Mouse (Mus musculus) midbrain, embryonic 15.5 days (tissue): Measurements from ENCODE around the gene 2810004N23Rik. TPM values are rescaled to one million over a fixed set of nuclear protein-coding genes. Genes with fewer than 3 reads are reported as not detected.

Source experiments
- ATAC-seq: fragments of 200-750 bp; cut with Nextera tagmentation; replicated peaks from 2 replicates; pipeline ENCODE4 v1.8.0; 2017; ENCODE audit warnings: moderate TSS enrichment
- H3K27ac ChIP-seq: fragments of 300-500 bp; sonication (generic); 2 replicates; pipeline ENCODE4 v1.5.1; 2015; ENCODE audit warnings: mild to moderate bottlenecking, inconsistent platforms
- H3K27me3 ChIP-seq: fragments of 300-500 bp; sonication (generic); replicated peaks from 2 replicates; pipeline ENCODE4 v1.6.1; 2015; ENCODE audit warnings: inconsistent platforms
- H3K36me3 ChIP-seq: fragments of 300-500 bp; sonication (generic); replicated peaks from 2 replicates; pipeline ENCODE4 v1.6.1; 2015; ENCODE audit warnings: inconsistent platforms
- H3K4me1 ChIP-seq: fragments of 300-500 bp; sonication (generic); 2 replicates; pipeline ENCODE4 v1.6.1; 2015; ENCODE audit warnings: inconsistent platforms
- H3K4me2 ChIP-seq: fragments of 300-500 bp; sonication (generic); 2 replicates; pipeline ENCODE4 v1.6.1; 2015; ENCODE audit warnings: inconsistent platforms, mild to moderate bottlenecking, moderate library complexity
- H3K4me3 ChIP-seq: fragments of 300-500 bp; sonication (generic); 2 replicates; pipeline ENCODE4 v1.5.1; 2015; ENCODE audit warnings: mild to moderate bottlenecking, inconsistent platforms
- H3K9ac ChIP-seq: fragments of 300-500 bp; sonication (generic); 2 replicates; pipeline ENCODE4 v1.6.1; 2015; ENCODE audit warnings: mild to moderate bottlenecking, inconsistent platforms
- H3K9me3 ChIP-seq: fragments of 300-500 bp; sonication (generic); 2 replicates; pipeline ENCODE4 v1.6.1; 2016; ENCODE audit warnings: inconsistent platforms
- WGBS: fragments of 180-500 bp; shearing (Covaris S2); methylation state at CpG from one replicate; pipeline ENCODE4 v1.1.7; 2015; ENCODE audit warnings: mixed read lengths; 5-methylcytosine and 5-hydroxymethylcytosine counted together
- polyA plus RNA-seq: library from polyadenylated mRNA; unstranded; fragments of >200 nt; fragmentation: Nextera tagmentation; extraction: Ambion mirVana; gene quantifications from 2 replicates; pipeline ENCODE4 v1.2.1, GENCODE M21; 2015

Gene 2810004N23Rik
- polyA plus RNA-seq, 1 experiment from 2014 or later = 27.4 TPM

GRCm38 (mm10) chr8:124892596-124892995 is 29.7 kb upstream of the 2810004N23Rik start:
- no peak overlapping the region for H3K9ac ChIP-seq
- no peaks in the 10 kb centered on the region for H3K27me3 ChIP-seq
- peaks cover 30% of the 10 kb centered on the region for H3K36me3 ChIP-seq
- no peak overlapping the region for H3K27ac ChIP-seq
- no peaks in the 10 kb centered on the region for H3K9me3 ChIP-seq
- H3K4me3 ChIP-seq = no peak overlapping the region
- peaks cover 35% of the 10 kb centered on the region for H3K4me1 ChIP-seq
- 73% methylated on average over 3 of the region's 3 CpGs for WGBS
- H3K4me2 ChIP-seq = no peak overlapping the region
- no peak for ATAC-seq

GRCm38 (mm10) chr8:124888385-124888784 is 25.5 kb upstream of the 2810004N23Rik start:
- Histone ChIP-seq H3K27me3 (no peaks in the 10 kb centered on the region), H3K9ac (no peak overlapping the region), H3K4me2 (no peak overlapping the region), H3K4me3 (no peak overlapping the region), H3K27ac (no peak overlapping the region), H3K9me3 (no peaks in the 10 kb centered on the region), H3K36me3 (peaks cover 59% of the 10 kb centered on the region), H3K4me1 (peaks cover 4% of the 10 kb centered on the region; the same call in 1 of the 2 replicates)
- 96% methylated on average over 5 of the region's 5 CpGs for WGBS
- no peak for ATAC-seq

- no peak for ATAC-seq
These were observed 16.1 kb upstream of the 2810004N23Rik start for GRCm38 (mm10) chr8:124878946-124879526.

GRCm38 (mm10) chr8:124878141-124878540 is 15.2 kb upstream of the 2810004N23Rik start:
- no peak for ATAC-seq

More at GRCm38 (mm10) chr8:124878946-124879526, 16.1 kb upstream of the 2810004N23Rik start:
- no peak overlapping the region for H3K4me3 ChIP-seq
- peaks cover 75% of the 10 kb centered on the region for H3K36me3 ChIP-seq
- WGBS = 88% methylated on average over 10 of the region's 10 CpGs
- no peaks in the 10 kb centered on the region for H3K27me3 ChIP-seq
- no peak overlapping the region for H3K4me2 ChIP-seq
- H3K27ac ChIP-seq = no peak overlapping the region
- H3K4me1 ChIP-seq = no peaks in the 10 kb centered on the region
- no peaks in the 10 kb centered on the region for H3K9me3 ChIP-seq
- H3K9ac ChIP-seq = no peak overlapping the region

GRCm38 (mm10) chr8:124872690-124873089 is 9.8 kb upstream of the 2810004N23Rik start:
- no peaks in the 10 kb centered on the region for H3K9me3 ChIP-seq
- H3K9ac ChIP-seq = no peak overlapping the region
- 96% methylated on average over 5 of the region's 5 CpGs for WGBS
- H3K27me3 ChIP-seq = no peaks in the 10 kb centered on the region
- H3K4me1 ChIP-seq = no peaks in the 10 kb centered on the region
- ATAC-seq = no peak
- peaks cover 37% of the 10 kb centered on the region for H3K36me3 ChIP-seq
- no peak overlapping the region for H3K4me2 ChIP-seq
- H3K27ac ChIP-seq = no peak overlapping the region
- H3K4me3 ChIP-seq = no peak overlapping the region

More at GRCm38 (mm10) chr8:124878141-124878540, 15.2 kb upstream of the 2810004N23Rik start:
- Histone ChIP-seq H3K4me1 (no peaks in the 10 kb centered on the region), H3K9ac (no peak overlapping the region), H3K27ac (no peak overlapping the region), H3K36me3 (peaks cover 75% of the 10 kb centered on the region), H3K27me3 (no peaks in the 10 kb centered on the region), H3K4me2 (no peak overlapping the region), H3K9me3 (no peaks in the 10 kb centered on the region), H3K4me3 (no peak overlapping the region)
- WGBS = 96% methylated on average over 5 of the region's 5 CpGs

- Histone ChIP-seq H3K27ac (no peak overlapping the region), H3K36me3 (peaks cover 32% of the 10 kb centered on the region), H3K4me1 (no peaks in the 10 kb centered on the region), H3K4me2 (no peak overlapping the region), H3K9ac (no peak overlapping the region), H3K27me3 (no peaks in the 10 kb centered on the region), H3K4me3 (no peak overlapping the region), H3K9me3 (no peaks in the 10 kb centered on the region)
- no peak for ATAC-seq
- 92% methylated on average over 7 of the region's 7 CpGs for WGBS
These were observed 9.2 kb upstream of the 2810004N23Rik start for GRCm38 (mm10) chr8:124872081-124872480.

- Histone ChIP-seq H3K4me3 (no peak overlapping the region), H3K4me1 (no peaks in the 10 kb centered on the region), H3K27me3 (no peaks in the 10 kb centered on the region), H3K27ac (no peak overlapping the region), H3K9me3 (no peaks in the 10 kb centered on the region), H3K9ac (no peak overlapping the region), H3K4me2 (no peak overlapping the region), H3K36me3 (peaks cover 28% of the 10 kb centered on the region)
- no peak for ATAC-seq
- WGBS = 93% methylated on average over 7 of the region's 7 CpGs
These were observed 8.6 kb upstream of the 2810004N23Rik start for GRCm38 (mm10) chr8:124871474-124871873.

- ATAC-seq = no peak
These were observed 6.8 kb upstream of the 2810004N23Rik start for GRCm38 (mm10) chr8:124869708-124870107.

GRCm38 (mm10) chr8:124867126-124867525 is 4.2 kb upstream of the 2810004N23Rik start:
- Histone ChIP-seq H3K4me1 (peaks cover 15% of the 10 kb centered on the region), H3K9me3 (no peaks in the 10 kb centered on the region), H3K27me3 (no peaks in the 10 kb centered on the region), H3K27ac (no peak overlapping the region), H3K9ac (no peak overlapping the region), H3K4me2 (no peak overlapping the region), H3K4me3 (no peak overlapping the region), H3K36me3 (peaks cover 7% of the 10 kb centered on the region; the same call in 1 of the 2 replicates)
- no peak for ATAC-seq
- 93% methylated on average over 2 of the region's 2 CpGs for WGBS

More at GRCm38 (mm10) chr8:124869708-124870107, 6.8 kb upstream of the 2810004N23Rik start:
- 90% methylated on average over 6 of the region's 6 CpGs for WGBS
- no peak overlapping the region for H3K9ac ChIP-seq
- H3K27ac ChIP-seq = no peak overlapping the region
- H3K36me3 ChIP-seq = peaks cover 22% of the 10 kb centered on the region
- no peak overlapping the region for H3K4me2 ChIP-seq
- H3K4me1 ChIP-seq = no peaks in the 10 kb centered on the region
- H3K9me3 ChIP-seq = no peaks in the 10 kb centered on the region
- no peak overlapping the region for H3K4me3 ChIP-seq
- no peaks in the 10 kb centered on the region for H3K27me3 ChIP-seq

- H3K4me3 ChIP-seq = no peak overlapping the region
- no peak for ATAC-seq
- H3K4me2 ChIP-seq = no peak overlapping the region
- no peak overlapping the region for H3K27ac ChIP-seq
- no peaks in the 10 kb centered on the region for H3K9me3 ChIP-seq
- H3K4me1 ChIP-seq = peaks cover 20% of the 10 kb centered on the region
- no peak overlapping the region for H3K9ac ChIP-seq
- peaks cover 3% of the 10 kb centered on the region; the same call in 1 of the 2 replicates for H3K36me3 ChIP-seq
- no peaks in the 10 kb centered on the region for H3K27me3 ChIP-seq
- WGBS = 92% methylated on average over 3 of the region's 3 CpGs
These were observed 3.7 kb upstream of the 2810004N23Rik start for GRCm38 (mm10) chr8:124866669-124867068.

GRCm38 (mm10) chr8:124863729-124864128 is 809 bp upstream of the 2810004N23Rik start:
- Histone ChIP-seq H3K27ac (peak overlapping the region; percentile 95; the same call in 1 of the 2 replicates), H3K4me2 (peak overlapping the region; percentile 91), H3K9ac (peak overlapping the region; percentile 99; the same call in 1 of the 2 replicates), H3K27me3 (no peaks in the 10 kb centered on the region), H3K9me3 (no peaks in the 10 kb centered on the region), H3K4me1 (peaks cover 22% of the 10 kb centered on the region), H3K4me3 (peak overlapping the region; percentile 99), H3K36me3 (0 out of 2 replicates have a peak, but pooled peaks cover 12% of the 10 kb centered on the region)
- 23% methylated on average over 8 of the region's 8 CpGs for WGBS
- no peak for ATAC-seq

GRCm38 (mm10) chr8:124863163-124863677 is 300 bp upstream of the 2810004N23Rik start:
- H3K4me3 ChIP-seq = peak overlapping the region; percentile 99
- peak overlapping the region; percentile 99 for H3K9ac ChIP-seq
- H3K4me1 ChIP-seq = peaks cover 22% of the 10 kb centered on the region
- H3K4me2 ChIP-seq = peak overlapping the region; percentile 91
- H3K9me3 ChIP-seq = no peaks in the 10 kb centered on the region
- H3K27ac ChIP-seq = peak overlapping the region; percentile 95
- no peaks in the 10 kb centered on the region for H3K27me3 ChIP-seq
- WGBS = under 1% methylated on average over 33 of the region's 33 CpGs
- H3K36me3 ChIP-seq = peaks cover 15% of the 10 kb centered on the region; the same call in 1 of the 2 replicates
- ATAC-seq = peak; percentile 88

GRCm38 (mm10) chr8:124860188-124860587 is 2.7 kb downstream of the 2810004N23Rik start:
- no peak overlapping the region for H3K4me2 ChIP-seq
- no peak overlapping the region for H3K9ac ChIP-seq
- no peaks in the 10 kb centered on the region for H3K27me3 ChIP-seq
- no peak overlapping the region for H3K4me3 ChIP-seq
- peaks cover 30% of the 10 kb centered on the region; the same call in 1 of the 2 replicates for H3K36me3 ChIP-seq
- H3K9me3 ChIP-seq = no peaks in the 10 kb centered on the region
- no peak overlapping the region for H3K27ac ChIP-seq
- ATAC-seq = no peak
- peaks cover 22% of the 10 kb centered on the region for H3K4me1 ChIP-seq
- 91% methylated on average over 3 of the region's 3 CpGs for WGBS
